Mouse (Mus musculus) small intestine, adult 10 weeks (tissue): Measurements from ENCODE around the gene Ddx27. TPM values are rescaled to one million over a fixed set of nuclear protein-coding genes. Genes with fewer than 3 reads are reported as not detected.

Experiments
- polyA plus RNA-seq: library from polyadenylated mRNA; stranded (reverse); fragments of 350-450 nt; fragmentation: Illumina TruSeq; extraction: RNeasy Lipid Tissue Mini Kit (QIAGEN cat#74804); gene quantifications from one replicate; pipeline ENCODE4 v1.2.3, GENCODE M21; 2014; ENCODE audit warnings: low replicate concordance

Gene Ddx27
- 4.5 TPM for polyA plus RNA-seq

GRCm38 (mm10) chr2:167014702-167015381, at the start of gene Ddx27:
TSS of gene Ddx27 (plus strand) at chr2:167015193.

GRCm38 (mm10) chr2:166995796-166996532, 19.0 kb upstream of the Ddx27 start, which contains the start of gene Stau1:
TSS of gene Stau1 (minus strand) at chr2:166996299.

GRCm38 (mm10) chr2:167062965-167063880, 48.2 kb downstream of the Ddx27 start, which contains the start of gene Znfx1:
TSS of gene Znfx1 (minus strand) at chr2:167063015.

Other genes starting within 250 kb of the Ddx27 start
- gene Trp53rkb, start 222.7 kb upstream of the Ddx27 start, polyA plus RNA-seq, result 0.33 TPM
- 16.5 TPM for gene Arfgef2, start 209.6 kb upstream of the Ddx27 start, polyA plus RNA-seq
- 151 TPM for gene Cse1l, start 109.2 kb upstream of the Ddx27 start, polyA plus RNA-seq
- gene Stau1, start 18.9 kb upstream of the Ddx27 start, polyA plus RNA-seq, result 24.7 TPM
- 2.0 TPM for gene Znfx1, start 47.8 kb downstream of the Ddx27 start, polyA plus RNA-seq
- 0.85 TPM for gene Kcnb1, start 175.0 kb downstream of the Ddx27 start, polyA plus RNA-seq
- gene Ptgis, start 225.4 kb downstream of the Ddx27 start, polyA plus RNA-seq, result not detected